Mouse (Mus musculus) spleen, postnatal 4 days (tissue): ENCODE data around the gene Zic5.
"Not testable (repeated sequence)": the region's sequence is repeated elsewhere in the genome, so short reads cannot be mapped to it uniquely, and the experiment has no call there.

Experiments used
- DNase-seq, 2 experiments: peaks; one replicate each; pipeline ENCODE4 v3.0.0; 2022; ENCODE audit warnings: low spot score in 2 of 2

Zic5 gene

GRCm38 (mm10) chr14:122463734-122464341 is 1.6 kb downstream of the Zic5 start:
- DNase-seq = not testable (repeated sequence)

GRCm38 (mm10) chr14:122463080-122463691 is 2.3 kb downstream of the Zic5 start:
- no peak for DNase-seq

- DNase-seq = no peak
These were observed 2.8 kb downstream of the Zic5 start for GRCm38 (mm10) chr14:122462689-122463079.

DNA sequence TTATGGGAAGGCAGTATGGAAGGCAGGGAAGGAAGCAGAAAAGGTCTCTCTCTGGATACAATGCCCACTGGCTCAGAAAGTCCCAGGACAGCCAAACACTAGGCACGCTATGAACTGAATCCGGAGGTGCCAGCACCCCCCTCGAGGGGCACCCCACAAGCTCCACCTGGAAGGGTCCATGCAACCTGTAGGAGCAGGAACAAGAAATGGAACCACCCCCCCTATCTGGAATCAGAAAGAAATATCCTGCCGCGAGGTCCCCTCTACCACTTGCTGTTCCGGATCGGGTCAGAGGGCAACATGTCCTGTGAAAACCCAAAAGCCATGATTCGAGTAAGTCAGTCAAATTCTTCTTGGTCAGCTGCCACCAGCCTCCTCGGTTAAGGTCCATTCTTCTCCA is 3.5 kb downstream of the Zic5 start:
- no peak for DNase-seq

- no peak for DNase-seq
These were observed 4.0 kb downstream of the Zic5 start for GRCm38 (mm10) chr14:122461500-122461899.

DNA sequence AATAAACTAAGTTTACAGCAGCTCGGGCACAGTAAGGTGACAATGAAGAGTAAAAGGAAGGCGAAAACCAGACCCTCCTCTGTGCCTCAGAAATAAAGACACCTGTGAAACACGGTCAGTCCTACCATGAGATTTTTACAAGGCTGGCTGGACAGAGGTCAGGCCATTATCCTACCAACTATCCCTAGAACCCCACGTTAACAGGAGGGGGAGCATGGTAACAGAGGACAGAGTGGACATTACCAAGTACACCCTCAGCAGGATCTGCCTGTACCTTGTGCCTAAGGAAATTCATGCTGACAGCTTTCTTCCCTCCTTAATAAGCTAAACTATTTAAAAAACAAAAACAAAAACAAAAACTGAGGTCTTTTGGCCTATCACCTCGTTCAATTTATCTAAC is 5.3 kb downstream of the Zic5 start:
- no peak for DNase-seq

DNA sequence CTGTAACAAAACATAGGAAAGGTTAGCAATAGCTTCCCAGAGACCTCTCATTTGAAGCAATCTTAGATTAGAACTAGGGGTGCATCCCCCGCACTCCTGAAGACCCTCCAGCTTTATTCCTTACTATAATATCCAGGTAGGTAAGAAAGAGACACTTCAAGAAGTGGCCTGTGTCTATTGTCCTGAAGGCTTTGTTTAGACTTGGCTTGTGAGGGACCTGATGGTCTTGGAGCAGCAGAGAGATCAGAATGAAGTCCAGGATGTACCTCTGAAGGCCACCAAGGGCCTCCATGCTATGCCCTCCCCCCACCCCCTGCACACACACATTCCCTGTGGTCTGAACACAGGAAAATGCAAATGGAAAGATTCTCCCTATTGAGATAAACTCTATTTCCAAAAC is 5.7 kb downstream of the Zic5 start:
- DNase-seq = no peak

DNA sequence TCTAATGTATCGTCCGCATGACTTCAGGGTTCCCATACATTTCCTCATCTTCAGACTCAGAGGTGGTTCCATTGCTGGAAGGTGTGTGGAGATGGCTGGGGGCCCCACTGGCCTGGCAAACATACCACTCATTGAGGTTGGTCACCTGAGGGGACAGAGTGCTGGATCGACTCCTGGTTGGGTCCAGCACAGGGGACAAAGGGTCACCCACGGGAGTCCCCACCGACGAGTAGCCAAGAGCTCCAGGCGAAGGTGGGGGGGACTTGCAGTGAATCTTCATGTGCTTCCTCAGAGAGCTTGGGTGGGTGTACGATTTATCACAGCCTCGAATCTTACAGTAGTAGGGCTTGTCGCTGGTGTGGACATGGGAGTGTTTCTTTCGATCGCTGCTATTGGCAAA is 6.1 kb downstream of the Zic5 start:
- DNase-seq = not testable (repeated sequence)

DNA sequence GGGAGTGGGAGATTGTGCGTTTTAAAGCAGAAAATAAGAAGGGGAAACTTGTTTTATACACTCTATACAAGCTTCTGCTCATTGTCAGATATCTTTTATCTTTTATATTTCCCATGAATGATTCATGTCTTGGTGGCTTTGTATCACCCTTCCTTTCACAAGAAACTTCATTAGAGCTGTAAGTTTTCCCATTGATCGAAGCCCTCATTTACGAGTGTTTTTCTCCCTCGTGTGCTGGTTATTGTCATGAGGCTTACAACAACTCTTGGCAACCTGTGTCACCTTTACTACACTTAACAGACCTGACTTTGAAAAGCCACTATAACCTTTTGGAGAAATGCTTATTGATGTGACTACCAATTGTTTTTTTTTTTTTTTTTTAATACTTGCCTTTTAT is 9.9 kb downstream of the Zic5 start:
- DNase-seq = no peak

GRCm38 (mm10) chr14:122454901-122455561 is 10.4 kb downstream of the Zic5 start:
- DNase-seq = no peak

- no peak for DNase-seq
These were observed 11.3 kb downstream of the Zic5 start for GRCm38 (mm10) chr14:122453996-122454738.

- DNase-seq = no peak
These were observed 12.0 kb downstream of the Zic5 start for GRCm38 (mm10) chr14:122453388-122453995.

DNA sequence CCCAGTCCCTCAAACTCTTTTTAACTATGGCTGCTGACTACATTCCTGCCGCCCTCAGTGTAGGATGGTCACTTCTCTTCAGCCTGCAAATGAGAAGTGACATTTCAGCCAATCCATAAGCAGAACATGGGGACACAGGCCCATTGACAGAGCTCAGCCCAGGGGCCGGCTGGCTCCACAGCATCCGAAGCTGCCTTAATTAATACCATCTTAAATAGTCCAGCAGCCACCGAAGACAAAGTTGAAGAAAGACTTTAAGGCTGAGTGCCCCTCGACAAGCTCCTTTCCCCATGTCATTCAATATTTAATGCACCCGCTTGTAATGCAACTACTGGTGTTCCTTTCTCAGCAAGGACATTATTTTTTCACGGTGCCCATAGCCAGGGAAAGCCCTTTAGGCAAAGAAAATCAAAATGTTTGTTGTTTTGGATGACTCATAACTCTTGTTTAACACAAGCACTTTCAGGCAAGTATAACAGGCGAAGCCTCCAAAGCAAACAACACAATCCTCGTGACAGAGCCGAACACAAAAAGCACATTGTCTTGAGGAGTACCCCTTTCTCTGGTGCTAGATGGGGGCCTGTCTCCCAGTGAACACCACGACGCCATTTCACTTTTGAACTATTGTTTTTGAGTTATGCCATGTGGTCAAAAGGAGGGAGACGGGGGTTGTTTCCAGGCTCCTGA is 12.6 kb downstream of the Zic5 start:
- DNase-seq = no peak

- no peak for DNase-seq
These were observed 13.8 kb downstream of the Zic5 start for GRCm38 (mm10) chr14:122451551-122452145.

DNA sequence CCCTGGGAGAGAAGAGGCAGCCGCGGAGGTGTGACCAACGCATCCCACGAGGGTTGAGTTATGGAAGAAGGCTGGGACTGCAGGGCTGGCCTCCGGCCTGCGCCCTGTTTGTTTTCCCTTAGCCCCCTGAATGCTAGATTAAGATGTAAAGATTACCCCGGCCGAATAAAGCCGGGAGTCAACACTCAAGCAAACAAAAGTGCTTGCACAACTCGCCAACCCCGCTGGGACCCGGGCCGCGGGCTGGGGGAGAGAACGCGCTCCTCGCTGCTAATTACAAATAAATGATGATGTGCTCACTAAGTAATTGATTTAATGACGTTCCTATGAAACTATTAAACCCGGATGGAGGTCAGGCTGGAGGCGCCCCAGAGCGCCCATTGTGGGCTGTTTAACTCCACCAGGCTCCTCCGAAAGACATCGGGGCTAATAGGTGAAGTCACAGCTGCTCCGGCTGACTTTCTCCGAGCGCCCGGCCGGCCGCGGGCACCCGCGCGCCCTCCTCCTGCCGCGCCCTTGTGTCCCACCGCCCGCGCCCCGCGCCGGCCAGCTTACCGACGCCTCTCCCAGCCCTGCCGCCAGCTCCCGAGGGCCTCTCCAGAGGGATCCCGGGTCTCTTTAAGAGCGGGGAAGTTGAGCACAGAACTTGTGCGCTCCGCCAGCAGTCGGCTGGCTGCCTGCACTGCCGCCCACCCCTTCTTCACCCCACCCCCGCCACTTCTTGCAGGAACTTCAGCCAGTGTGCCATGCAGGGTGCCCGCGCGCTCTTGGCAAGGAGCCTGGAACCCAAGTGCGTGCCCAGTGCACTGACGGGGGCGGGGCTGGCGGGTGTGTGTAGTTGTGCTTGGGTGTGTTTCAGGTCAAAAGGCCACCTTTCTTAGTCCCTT is 14.7 kb downstream of the Zic5 start, which contains the start of gene Gm5089:
Gm5089 (minus strand) TSS at position 620 of the 887 bp plus-strand sequence.
- DNase-seq = no peak

DNA sequence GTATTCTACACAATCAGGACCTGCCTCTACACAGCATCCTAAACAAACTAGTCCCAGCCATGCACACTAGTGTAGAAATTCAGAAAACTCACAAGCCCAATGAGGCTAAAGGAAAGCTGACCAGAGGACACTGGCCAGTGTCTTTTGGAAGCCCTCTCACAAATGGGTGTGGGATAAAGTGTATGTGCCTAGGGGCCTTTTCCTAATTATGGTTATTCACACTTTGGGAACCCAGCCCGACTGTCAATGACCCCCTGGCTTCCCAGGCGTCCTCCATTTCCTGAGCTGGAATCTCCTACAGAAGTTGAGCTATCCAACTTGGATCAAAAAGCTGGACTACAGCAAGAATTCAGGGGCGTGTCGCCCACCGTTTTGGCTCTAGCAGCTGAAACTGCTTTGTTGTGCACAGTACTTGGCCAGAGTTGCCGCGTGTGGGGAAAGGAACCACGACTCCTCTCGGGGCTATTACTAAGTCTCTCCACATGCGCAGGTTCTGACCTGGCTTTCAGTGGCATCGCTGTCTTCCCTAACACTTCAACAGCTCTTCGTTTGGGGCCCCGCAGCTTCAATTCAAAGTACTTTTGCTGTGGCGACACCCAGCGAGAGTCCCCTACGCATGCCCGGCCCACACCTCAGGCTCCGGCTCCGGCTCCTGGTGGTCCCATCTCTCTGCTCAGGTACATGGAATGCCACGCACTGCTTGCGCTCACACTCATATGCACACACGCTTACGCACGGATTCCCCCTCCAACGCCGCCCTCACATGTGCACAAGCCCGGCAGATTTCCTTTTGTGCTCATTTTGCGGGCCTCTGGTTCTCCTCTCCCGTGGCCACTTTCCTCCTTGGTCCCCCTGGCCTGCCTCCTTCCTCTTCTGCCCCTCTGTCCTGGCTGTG is 15.6 kb downstream of the Zic5 start:
- no peak for DNase-seq

DNA sequence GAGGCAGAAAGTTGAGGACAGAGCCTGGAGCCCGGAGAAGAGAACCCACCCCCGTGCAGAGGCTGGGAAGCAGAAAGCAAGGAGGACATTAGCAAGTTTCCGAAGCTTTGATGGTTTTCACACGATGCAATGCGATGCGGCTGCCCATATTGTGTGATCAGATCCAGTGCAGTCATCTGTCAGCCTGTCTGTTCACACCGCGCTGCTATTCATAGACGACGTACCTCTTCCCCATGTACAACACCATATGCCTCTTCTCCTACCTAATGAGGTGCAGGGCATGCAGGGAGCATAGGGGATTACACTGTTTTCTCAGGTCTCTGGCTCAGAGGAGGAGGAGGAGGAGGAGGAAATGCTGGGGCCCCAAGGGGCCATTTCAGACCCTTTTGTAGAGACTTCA is 28.6 kb downstream of the Zic5 start:
- no peak for DNase-seq

- DNase-seq = no peak
These were observed 31.4 kb downstream of the Zic5 start for GRCm38 (mm10) chr14:122434039-122434438.

DNA sequence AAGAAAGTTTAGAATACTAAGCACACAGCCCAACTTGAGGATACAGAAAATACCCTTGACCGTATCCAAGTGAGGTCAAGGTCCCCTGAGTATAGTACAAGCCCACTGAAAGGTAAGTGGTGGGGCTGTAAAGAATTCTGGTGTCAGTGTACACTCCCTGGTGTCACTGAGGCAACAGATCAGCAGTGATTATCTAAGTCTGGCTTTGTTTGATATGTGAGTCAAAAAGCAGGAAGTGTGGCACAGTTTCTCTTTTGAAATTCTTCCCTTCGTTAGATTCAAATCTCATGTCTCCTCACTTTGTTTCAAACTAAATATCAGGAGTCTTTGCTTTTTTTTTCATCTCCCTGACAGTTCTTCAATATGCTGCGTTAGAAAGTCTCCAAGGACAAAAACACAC is 32.9 kb downstream of the Zic5 start:
- DNase-seq = no peak
